Mouse (Mus musculus) mammary gland, adult 2 months (tissue): ENCODE results near the gene Mthfsd. TPM values are rescaled to one million over a fixed set of nuclear protein-coding genes. Genes with fewer than 3 reads are reported as not detected.

Experiments
- polyA plus RNA-seq: library from polyadenylated mRNA; depleted of rRNA; stranded (reverse); fragments of >200 nt; gene quantifications from 2 replicates; pipeline ENCODE4 v1.2.3, GENCODE M21; 2012; ENCODE audit warnings: low replicate concordance; rRNA removed

Mthfsd gene
- 59.1 and 61.6 TPM in 2 replicates for polyA plus RNA-seq

DNA sequence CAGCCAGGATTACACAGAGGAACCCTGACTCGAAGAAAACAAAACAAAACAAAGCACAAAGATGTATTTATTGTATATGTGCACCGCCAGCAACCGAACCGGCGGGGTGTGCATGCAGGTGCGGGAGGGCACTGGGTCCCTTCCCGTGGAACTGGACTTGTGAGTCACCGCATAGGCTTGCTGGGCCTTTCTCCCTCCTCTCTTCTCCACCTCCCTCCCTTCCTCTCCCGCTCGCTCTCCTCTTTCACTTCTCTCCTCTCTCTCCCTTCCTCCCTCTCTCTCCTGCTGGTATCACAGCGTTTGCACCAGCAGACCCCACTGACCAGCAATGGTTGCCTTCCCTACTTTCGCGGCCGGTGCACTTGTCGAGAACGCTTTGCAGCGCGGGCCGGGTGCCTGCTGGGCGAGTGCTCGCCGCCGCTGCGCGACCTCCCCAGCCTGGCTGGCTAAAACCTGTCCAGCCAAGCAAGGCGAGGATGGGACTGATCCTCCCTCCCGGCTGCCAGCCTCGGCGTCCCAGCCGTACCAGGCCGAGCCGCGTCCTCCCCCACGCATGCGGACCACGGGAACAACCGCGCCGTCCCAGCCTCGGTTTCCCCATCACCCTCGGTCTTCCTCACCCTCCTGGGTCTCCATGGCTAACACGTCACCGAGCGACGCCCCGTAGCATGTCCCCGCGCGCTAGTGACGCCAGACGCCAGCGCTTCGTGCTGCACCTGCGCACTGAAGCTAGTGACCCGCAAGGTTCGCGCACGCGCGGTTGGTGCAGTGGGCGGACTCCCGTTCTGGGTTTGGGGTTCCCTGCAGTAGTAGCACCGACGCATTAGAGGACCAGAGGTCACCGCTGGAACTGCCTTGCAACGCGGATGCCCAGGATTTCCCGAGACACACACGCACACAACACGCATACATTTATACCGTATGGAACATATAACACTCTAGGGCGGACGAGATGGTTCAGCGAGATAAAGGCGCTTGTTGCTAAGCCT, at the start of gene Mthfsd:
TSS of gene Mthfsd (minus strand) at position 725 of the 989 bp plus-strand sequence.

DNA sequence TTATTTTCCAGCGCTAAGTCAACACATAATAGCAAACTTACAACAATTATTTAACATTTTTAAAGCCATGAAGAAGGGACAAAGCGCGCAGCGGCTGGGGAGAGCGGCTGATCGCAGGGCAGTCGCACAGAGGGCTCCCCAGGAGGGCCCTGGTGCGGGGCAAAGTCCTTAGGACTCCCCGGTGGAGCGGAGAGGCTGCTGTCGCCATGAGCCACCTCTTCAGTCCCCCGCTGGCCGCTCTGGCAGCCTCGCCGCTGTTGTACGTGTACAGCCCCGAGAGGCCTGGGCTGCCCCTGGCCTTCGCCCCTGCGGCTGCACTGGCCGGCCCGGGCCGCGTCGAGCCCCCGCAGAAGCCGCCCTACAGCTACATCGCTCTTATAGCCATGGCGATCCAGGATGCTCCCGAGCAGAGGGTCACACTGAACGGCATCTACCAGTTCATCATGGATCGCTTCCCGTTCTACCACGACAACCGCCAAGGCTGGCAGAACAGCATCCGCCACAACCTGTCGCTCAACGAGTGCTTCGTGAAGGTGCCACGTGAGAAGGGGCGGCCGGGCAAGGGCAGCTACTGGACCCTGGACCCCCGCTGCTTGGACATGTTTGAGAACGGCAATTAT, 19.7 kb upstream of the Mthfsd start, which contains the start of gene Foxl1:
TSS of gene Foxl1 (plus strand) at position 185 of the 620 bp plus-strand sequence.

DNA sequence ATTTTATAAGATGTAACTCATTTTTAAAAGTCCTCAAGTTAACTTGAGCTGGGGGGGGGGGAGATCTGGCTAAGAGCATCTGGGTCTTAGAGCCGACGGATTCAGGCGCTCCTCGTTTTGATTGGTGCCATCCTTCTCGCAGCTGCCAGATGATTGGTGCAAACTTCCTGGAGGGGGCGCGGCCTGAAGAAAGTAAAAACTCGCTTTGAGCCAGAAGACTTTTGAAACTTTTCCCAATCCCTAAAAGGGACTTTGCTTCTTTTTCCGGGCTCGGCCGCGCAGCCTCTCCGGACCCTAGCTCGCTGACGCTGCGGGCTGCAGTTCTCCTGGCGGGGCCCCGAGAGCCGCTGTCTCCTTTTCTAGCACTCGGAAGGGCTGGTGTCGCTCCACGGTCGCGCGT, 7.8 kb upstream of the Mthfsd start, which contains the start of gene Foxc2:
TSS of gene Foxc2 (plus strand) at position 224 of the 400 bp plus-strand sequence.

DNA sequence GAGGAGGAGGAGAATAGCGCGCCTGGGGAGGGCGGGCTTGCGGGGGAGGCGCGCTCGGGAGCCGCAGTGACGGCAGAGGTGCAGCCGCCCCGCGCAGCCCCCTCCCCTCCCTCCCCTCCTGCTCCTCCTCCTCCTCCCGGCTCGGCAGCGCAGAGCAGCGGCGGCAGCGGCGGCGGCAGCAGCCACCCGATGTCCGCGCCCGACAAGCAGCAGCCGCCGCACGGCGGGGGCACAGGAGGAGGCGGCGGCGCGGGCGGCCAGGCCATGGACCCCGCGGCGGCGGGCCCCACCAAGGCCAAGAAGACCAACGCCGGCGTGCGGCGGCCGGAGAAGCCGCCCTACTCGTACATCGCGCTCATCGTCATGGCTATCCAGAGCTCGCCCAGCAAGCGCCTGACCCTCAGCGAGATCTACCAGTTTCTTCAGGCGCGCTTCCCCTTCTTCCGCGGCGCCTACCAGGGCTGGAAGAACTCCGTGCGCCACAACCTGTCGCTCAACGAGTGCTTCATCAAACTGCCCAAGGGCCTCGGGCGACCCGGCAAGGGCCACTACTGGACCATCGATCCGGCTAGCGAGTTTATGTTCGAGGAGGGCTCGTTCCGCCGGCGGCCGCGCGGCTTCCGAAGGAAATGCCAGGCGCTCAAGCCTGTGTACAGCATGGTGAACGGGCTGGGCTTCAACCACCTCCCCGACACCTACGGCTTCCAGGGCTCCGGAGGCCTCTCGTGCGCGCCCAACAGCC, 23.8 kb downstream of the Mthfsd start, which contains the start of gene Foxf1:
TSS of gene Foxf1 (plus strand) at position 177 of the 742 bp plus-strand sequence.

Other genes with a start within 250 kb of the Mthfsd start
- gene Foxf1, start 24.0 kb downstream of the Mthfsd start, polyA plus RNA-seq = 2.0 and 7.8 TPM in 2 replicates
- gene Foxc2, start 7.8 kb upstream of the Mthfsd start, polyA plus RNA-seq = 0.65 and 1.9 TPM in 2 replicates
- 0.07 and 0.08 TPM in 2 replicates for gene Foxl1, start 19.5 kb upstream of the Mthfsd start, polyA plus RNA-seq